Mouse (Mus musculus): ENCODE measurements around the gene Vmo1. TPM values are rescaled to one million over a fixed set of nuclear protein-coding genes. Genes with fewer than 3 reads are reported as not detected.

Gene Vmo1
- polyA plus RNA-seq, 1 experiment from 2014 or later = 0.15 TPM

GRCm38 (mm10) chr11:70509753-70510564 lies 4.5 kb downstream of the Vmo1 start:
- Histone ChIP-seq H3K27ac (replicated peaks) (no peak overlapping the region), H3K27me3 (ENCODE audit: control insufficient read depth, insufficient read depth, low read length) (no peaks in the 10 kb centered on the region), H3K9ac (ENCODE audit: low read length) (no peak overlapping the region), H3K4me2 (replicated peaks; ENCODE audit: low read depth) (no peak overlapping the region), H3K4me1 (replicated peaks; ENCODE audit: control insufficient read depth, insufficient read depth) (no peaks in the 10 kb centered on the region), H3K9me3 (ENCODE audit: control insufficient read depth, low read length) (no peaks in the 10 kb centered on the region), H3K4me3 (ENCODE audit: low read depth, low read length) (no peak overlapping the region), H3K36me3 (ENCODE audit: control insufficient read depth, insufficient read depth, low read length) (no peaks in the 10 kb centered on the region)
- TF ChIP-seq CTCF (IDR thresholded peaks at IDR 0.05; ENCODE audit: low read depth) = peak; percentile 81
- TF ChIP-seq EP300 (optimal IDR thresholded peaks at IDR 0.05) = no peak
- peak; percentile 65 for DNase-seq (ENCODE audit: low spot score)
- ATAC-seq (ENCODE audit: low FRiP score, low TSS enrichment) = peak; percentile 48; the same call in 1 of the 2 replicates
- 12% methylated on average over 19 of the region's 19 CpGs for WGBS

GRCm38 (mm10) chr11:70506962-70507515 lies 7.4 kb downstream of the Vmo1 start:
- Histone ChIP-seq H3K36me3 (ENCODE audit: control insufficient read depth, insufficient read depth, low read length) (no peaks in the 10 kb centered on the region), H3K4me3 (ENCODE audit: low read depth, low read length) (no peak overlapping the region), H3K4me2 (replicated peaks; ENCODE audit: low read depth) (no peak overlapping the region), H3K27ac (replicated peaks) (no peak overlapping the region), H3K9me3 (ENCODE audit: control insufficient read depth, low read length) (no peaks in the 10 kb centered on the region), H3K27me3 (ENCODE audit: control insufficient read depth, insufficient read depth, low read length) (no peaks in the 10 kb centered on the region), H3K4me1 (replicated peaks; ENCODE audit: control insufficient read depth, insufficient read depth) (no peaks in the 10 kb centered on the region), H3K9ac (ENCODE audit: low read length) (no peak overlapping the region)
- ATAC-seq (ENCODE audit: low FRiP score, low TSS enrichment) = no peak
- 72% methylated on average over 7 of the region's 7 CpGs for WGBS
- TF ChIP-seq CTCF (IDR thresholded peaks at IDR 0.05; ENCODE audit: low read depth) (no peak), EP300 (optimal IDR thresholded peaks at IDR 0.05) (no peak)
- no peak for DNase-seq (ENCODE audit: low spot score)

GRCm38 (mm10) chr11:70506385-70506784 lies 8.0 kb downstream of the Vmo1 start:
- H3K4me1 ChIP-seq (replicated peaks; ENCODE audit: control insufficient read depth, insufficient read depth) = no peaks in the 10 kb centered on the region
- H3K4me3 ChIP-seq (ENCODE audit: low read depth, low read length) = no peak overlapping the region
- no peak overlapping the region for H3K27ac ChIP-seq (replicated peaks)
- peak overlapping the region; percentile 15; the same call in 1 of the 2 replicates for H3K4me2 ChIP-seq (replicated peaks; ENCODE audit: low read depth)
- H3K9ac ChIP-seq (ENCODE audit: low read length) = no peak overlapping the region
- H3K27me3 ChIP-seq (ENCODE audit: control insufficient read depth, insufficient read depth, low read length) = no peaks in the 10 kb centered on the region
- DNase-seq (ENCODE audit: low spot score) (peak; percentile 83), ATAC-seq (ENCODE audit: low FRiP score, low TSS enrichment) (peak; percentile 31; the same call in 1 of the 2 replicates)
- H3K9me3 ChIP-seq (ENCODE audit: control insufficient read depth, low read length) = no peaks in the 10 kb centered on the region
- TF ChIP-seq CTCF (IDR thresholded peaks at IDR 0.05; ENCODE audit: low read depth) (peak; percentile 84), EP300 (optimal IDR thresholded peaks at IDR 0.05) (no peak)
- no peaks in the 10 kb centered on the region for H3K36me3 ChIP-seq (ENCODE audit: control insufficient read depth, insufficient read depth, low read length)
- 20% methylated on average over 4 of the region's 4 CpGs for WGBS

GRCm38 (mm10) chr11:70504970-70505369 lies 9.4 kb downstream of the Vmo1 start, which contains the start of gene Tm4sf5:
Tm4sf5 (plus strand) TSS chr11:70505244.
- Histone ChIP-seq H3K27ac (replicated peaks) (peak within 1 kb of the TSS; percentile 71), H3K4me2 (replicated peaks; ENCODE audit: low read depth) (peak within 1 kb of the TSS; percentile 39), H3K36me3 (ENCODE audit: control insufficient read depth, insufficient read depth, low read length) (no peaks in the 10 kb centered on the region), H3K9me3 (ENCODE audit: control insufficient read depth, low read length) (no peaks in the 10 kb centered on the region), H3K4me3 (ENCODE audit: low read depth, low read length) (0 out of 2 replicates have a peak within 1 kb of the TSS, but pooled peaks have one; percentile 8), H3K27me3 (ENCODE audit: control insufficient read depth, insufficient read depth, low read length) (no peaks in the 10 kb centered on the region), H3K9ac (ENCODE audit: low read length) (0 out of 2 replicates have a peak within 1 kb of the TSS, but pooled peaks have one; percentile 1), H3K4me1 (replicated peaks; ENCODE audit: control insufficient read depth, insufficient read depth) (no peaks in the 10 kb centered on the region)
- peak; percentile 88 for ATAC-seq (ENCODE audit: low FRiP score, low TSS enrichment)
- DNase-seq (ENCODE audit: low spot score) = peak; percentile 81
- 37% methylated on average over 9 of the region's 9 CpGs for WGBS
- TF ChIP-seq EP300 (optimal IDR thresholded peaks at IDR 0.05) (no peak), CTCF (IDR thresholded peaks at IDR 0.05; ENCODE audit: low read depth) (no peak)

- Histone ChIP-seq H3K4me1 (replicated peaks; ENCODE audit: control insufficient read depth, insufficient read depth) (no peaks in the 10 kb centered on the region), H3K36me3 (ENCODE audit: control insufficient read depth, insufficient read depth, low read length) (no peaks in the 10 kb centered on the region), H3K4me3 (ENCODE audit: low read depth, low read length) (no peak overlapping the region), H3K27me3 (ENCODE audit: control insufficient read depth, insufficient read depth, low read length) (no peaks in the 10 kb centered on the region), H3K4me2 (replicated peaks; ENCODE audit: low read depth) (no peak overlapping the region), H3K9me3 (ENCODE audit: control insufficient read depth, low read length) (no peaks in the 10 kb centered on the region), H3K9ac (ENCODE audit: low read length) (no peak overlapping the region), H3K27ac (replicated peaks) (no peak overlapping the region)
- ATAC-seq (ENCODE audit: low FRiP score, low TSS enrichment) = no peak
- no peak for DNase-seq (ENCODE audit: low spot score)
- WGBS = 35% methylated on average over 3 of the region's 3 CpGs
- TF ChIP-seq CTCF (IDR thresholded peaks at IDR 0.05; ENCODE audit: low read depth) (no peak), EP300 (optimal IDR thresholded peaks at IDR 0.05) (no peak)
Observed at GRCm38 (mm10) chr11:70502018-70502417, 12.4 kb downstream of the Vmo1 start.

GRCm38 (mm10) chr11:70500476-70500812 lies 14.0 kb downstream of the Vmo1 start:
- Histone ChIP-seq H3K36me3 (ENCODE audit: control insufficient read depth, insufficient read depth, low read length) (no peaks in the 10 kb centered on the region), H3K4me2 (replicated peaks; ENCODE audit: low read depth) (no peak overlapping the region), H3K4me3 (ENCODE audit: low read depth, low read length) (no peak overlapping the region), H3K9ac (ENCODE audit: low read length) (no peak overlapping the region), H3K9me3 (ENCODE audit: control insufficient read depth, low read length) (no peaks in the 10 kb centered on the region), H3K27me3 (ENCODE audit: control insufficient read depth, insufficient read depth, low read length) (no peaks in the 10 kb centered on the region), H3K4me1 (replicated peaks; ENCODE audit: control insufficient read depth, insufficient read depth) (no peaks in the 10 kb centered on the region), H3K27ac (replicated peaks) (no peak overlapping the region)
- peak; percentile 60 for ATAC-seq (ENCODE audit: low FRiP score, low TSS enrichment)
- WGBS = 46% methylated on average over 1 of the region's 1 CpGs
- DNase-seq (ENCODE audit: low spot score) = no peak
- TF ChIP-seq EP300 (optimal IDR thresholded peaks at IDR 0.05) (no peak), CTCF (IDR thresholded peaks at IDR 0.05; ENCODE audit: low read depth) (no peak)

Measured in stomach, postnatal 0 days (tissue).